13 mouse cellular contexts compared by ENCODE assay signal in the genomic region with DNA sequence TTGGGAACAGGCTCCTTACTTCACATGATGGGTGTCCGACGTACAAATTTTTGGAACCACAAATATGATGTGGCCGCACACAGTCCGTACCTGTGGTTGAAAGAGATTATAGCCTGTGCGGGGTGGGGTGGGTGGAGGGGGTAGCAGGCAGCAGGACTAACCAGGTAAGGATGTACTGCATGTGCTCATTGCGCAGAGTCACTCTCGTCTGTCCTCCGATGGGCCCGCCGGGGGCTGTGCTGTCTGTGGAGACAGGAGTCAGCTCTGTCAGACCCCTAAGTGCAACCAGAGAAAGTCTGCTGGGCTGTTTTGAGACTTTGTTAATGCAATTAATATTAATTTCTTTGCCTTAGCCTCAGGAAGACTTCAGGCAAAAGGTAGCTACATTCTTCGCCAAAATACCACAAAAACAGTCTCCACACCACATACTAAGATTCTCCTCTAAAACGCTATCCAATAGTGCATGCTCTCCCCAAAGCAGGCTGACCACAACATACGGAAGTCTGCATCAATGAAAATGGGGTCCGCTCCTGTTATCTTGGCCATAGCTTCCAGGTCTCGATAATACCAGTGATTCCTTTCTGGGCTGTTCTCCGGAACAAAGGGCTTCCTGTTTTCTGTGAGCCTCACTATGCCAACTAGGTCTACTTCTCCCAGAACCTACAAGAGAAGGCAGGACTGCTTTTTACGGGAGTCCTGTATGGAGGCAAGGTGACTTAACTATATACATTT. TPM values are rescaled to one million over a fixed set of nuclear protein-coding genes. Genes with fewer than 3 reads are reported as not detected.
DNase-seq lines count a peak whose midpoint lies in the region; ATAC-seq lines count a peak whose summit lies in the region.
"Had no signal": no experiment of that assay in that cellular context is flagged by ENCODE, and none has a peak within 500 bp of the region (broad histone marks: within the 10 kb centered on the region; RNA-seq: fewer than 3 reads in every experiment).

No protein-coding gene starts in this region.

- no peak for ATAC-seq in erythroblast, adult 5-6 weeks (replicated peaks; ENCODE audit: low FRiP score, poor library complexity, severe bottlenecking)
- no peak for ATAC-seq in midbrain, embryonic 14.5 days (ENCODE audit: low FRiP score, low TSS enrichment)
- no peak for ATAC-seq in embryonic facial prominence, embryonic 15.5 days (ENCODE audit: insufficient number of reproducible peaks, low FRiP score, low TSS enrichment, low read depth)
- ATAC-seq in liver, embryonic 15.5 days (ENCODE audit: insufficient read depth) = no peak
- ATAC-seq: hindbrain, embryonic 16.5 days had no signal

- H3K4me3 ChIP-seq in erythroblast, embryonic 14.5 days (replicated peaks) = peak overlapping the region; percentile 23
- peak overlapping the region; percentile 17; the same call in 1 of the 2 replicates for H3K4me3 ChIP-seq in midbrain, embryonic 10.5 days
- no peak overlapping the region for H3K4me3 ChIP-seq in midbrain, embryonic 14.5 days (replicated peaks; ENCODE audit: low read depth, low read length)
- H3K4me3 ChIP-seq in embryonic facial prominence, embryonic 15.5 days (replicated peaks) = 0 out of 2 replicates have a peak overlapping the region, but pooled peaks have one; percentile 3
- no peak overlapping the region for H3K4me3 ChIP-seq in liver, embryonic 15.5 days (replicated peaks)
- H3K4me3 ChIP-seq: forebrain, embryonic 12.5 days had no signal

- H3K4me1 ChIP-seq in erythroblast, embryonic 14.5 days (ENCODE audit: control insufficient read depth) = peaks cover 87% of the 10 kb centered on the region
- H3K4me1 ChIP-seq in midbrain, embryonic 10.5 days = peaks cover 63% of the 10 kb centered on the region
- peaks cover 44% of the 10 kb centered on the region for H3K4me1 ChIP-seq in midbrain, embryonic 14.5 days (ENCODE audit: control insufficient read depth, insufficient read depth, low read length)
- peaks cover 61% of the 10 kb centered on the region for H3K4me1 ChIP-seq in embryonic facial prominence, embryonic 15.5 days
- peaks cover 82% of the 10 kb centered on the region for H3K4me1 ChIP-seq in liver, embryonic 15.5 days (replicated peaks)

- 87% methylated on average over 17 of the region's 17 CpGs for WGBS in midbrain, embryonic 10.5 days
- 89% methylated on average over 17 of the region's 17 CpGs for WGBS in midbrain, embryonic 14.5 days
- WGBS in embryonic facial prominence, embryonic 15.5 days = 81% methylated on average over 17 of the region's 17 CpGs
- 44% methylated on average over 17 of the region's 17 CpGs for WGBS in liver, embryonic 15.5 days (ENCODE audit: insufficient replicate concordance)

- H3K9me3 ChIP-seq in erythroblast, embryonic 14.5 days (ENCODE audit: control insufficient read depth, low read length) = no peaks in the 10 kb centered on the region
- no peaks in the 10 kb centered on the region for H3K9me3 ChIP-seq in midbrain, embryonic 10.5 days (replicated peaks)
- no peaks in the 10 kb centered on the region for H3K9me3 ChIP-seq in midbrain, embryonic 14.5 days (ENCODE audit: control insufficient read depth, low read length)
- no peaks in the 10 kb centered on the region for H3K9me3 ChIP-seq in embryonic facial prominence, embryonic 15.5 days (replicated peaks)
- no peaks in the 10 kb centered on the region for H3K9me3 ChIP-seq in liver, embryonic 15.5 days (replicated peaks)
- H3K9me3 ChIP-seq: forebrain, embryonic 12.5 days; kidney, embryonic 15.5 days had no signal

- H3K4me2 ChIP-seq in midbrain, embryonic 14.5 days (ENCODE audit: low read length) = no peak overlapping the region
- H3K4me2 ChIP-seq in embryonic facial prominence, embryonic 15.5 days (replicated peaks) = no peak overlapping the region
- 0 out of 2 replicates have a peak overlapping the region, but pooled peaks have one; percentile 0 for H3K4me2 ChIP-seq in liver, embryonic 15.5 days
- H3K4me2 ChIP-seq: forebrain, embryonic 12.5 days had no signal

- H3K27me3 ChIP-seq in erythroblast, embryonic 14.5 days (ENCODE audit: control insufficient read depth) = no peaks in the 10 kb centered on the region
- H3K27me3 ChIP-seq in midbrain, embryonic 10.5 days (ENCODE audit: low read depth, poor library complexity, severe bottlenecking) = no peaks in the 10 kb centered on the region
- H3K27me3 ChIP-seq in midbrain, embryonic 14.5 days (ENCODE audit: control insufficient read depth, insufficient read depth, low read length) = no peaks in the 10 kb centered on the region
- no peaks in the 10 kb centered on the region for H3K27me3 ChIP-seq in embryonic facial prominence, embryonic 15.5 days
- H3K27me3 ChIP-seq in liver, embryonic 15.5 days = no peaks in the 10 kb centered on the region
- H3K27me3 ChIP-seq: forebrain, embryonic 12.5 days; kidney, embryonic 15.5 days had no signal

- H3K27ac ChIP-seq in midbrain, embryonic 10.5 days (replicated peaks) = no peak overlapping the region
- H3K27ac ChIP-seq in midbrain, embryonic 14.5 days (replicated peaks; ENCODE audit: low read depth, low read length) = no peak overlapping the region
- H3K27ac ChIP-seq in embryonic facial prominence, embryonic 15.5 days (replicated peaks) = no peak overlapping the region
- peak overlapping the region; percentile 29; the same call in 1 of the 2 replicates for H3K27ac ChIP-seq in liver, embryonic 15.5 days (replicated peaks)
- H3K27ac ChIP-seq: forebrain, embryonic 12.5 days had no signal

- H3K9ac ChIP-seq in midbrain, embryonic 14.5 days (replicated peaks; ENCODE audit: low read length) = no peak overlapping the region
- no peak overlapping the region for H3K9ac ChIP-seq in embryonic facial prominence, embryonic 15.5 days
- no peak overlapping the region for H3K9ac ChIP-seq in liver, embryonic 15.5 days
- H3K9ac ChIP-seq: forebrain, embryonic 12.5 days; kidney, embryonic 15.5 days had no signal

- DNase-seq in midbrain, embryonic 10.5 days (ENCODE audit: low spot score) = no peak
- DNase-seq in midbrain, embryonic 14.5 days = no peak
- DNase-seq in gastrocnemius, adult 18-20 months (ENCODE audit: low spot score) = no peak
- DNase-seq in urinary bladder, postnatal 10 days (ENCODE audit: low spot score) = no peak
- DNase-seq: cerebellum, postnatal 10 days; lung, adult 2 months had no signal

- H3K36me3 ChIP-seq in erythroblast, embryonic 14.5 days (ENCODE audit: control insufficient read depth) = peaks cover 65% of the 10 kb centered on the region
- H3K36me3 ChIP-seq in midbrain, embryonic 10.5 days = peaks cover 59% of the 10 kb centered on the region
- peaks cover 36% of the 10 kb centered on the region for H3K36me3 ChIP-seq in midbrain, embryonic 14.5 days (ENCODE audit: control insufficient read depth, insufficient read depth, low read length)
- H3K36me3 ChIP-seq in embryonic facial prominence, embryonic 15.5 days = peaks cover 31% of the 10 kb centered on the region
- peaks cover 47% of the 10 kb centered on the region for H3K36me3 ChIP-seq in liver, embryonic 15.5 days (replicated peaks)

RNA-seq across cellular contexts. Expression of gene Surf2, which starts 2.6 kb away (rescaled TPM):
- polyA plus RNA-seq in erythroblast, embryonic 14.5 days (2012) = 0.29 and 0.31 TPM in 2 replicates
- total RNA-seq in erythroblast, adult 5-6 weeks (2015; ENCODE audit: low replicate concordance) = 14.4 and 16.9 TPM in 2 replicates
- 4.2 and 15.0 TPM in 2 replicates for total RNA-seq in erythroblast, adult 5-6 weeks (2017; ENCODE audit: low replicate concordance)
- polyA plus RNA-seq in midbrain, embryonic 10.5 days (2016; fragmentation: Nextera tagmentation; extraction: Ambion mirVana) = 53.6 and 58.6 TPM in 2 replicates
- polyA plus RNA-seq in midbrain, embryonic 14.5 days (2014; fragmentation: Nextera tagmentation; extraction: Ambion mirVana) = 48.7 and 59.9 TPM in 2 replicates
- 38.2 TPM in 2 replicates for polyA plus RNA-seq in embryonic facial prominence, embryonic 15.5 days (2015; fragmentation: Nextera tagmentation; extraction: Ambion mirVana)
- 19.0 and 21.4 TPM in 2 replicates for polyA plus RNA-seq in liver, embryonic 15.5 days (2015; fragmentation: Nextera tagmentation; extraction: Ambion mirVana)
- total RNA-seq in gastrocnemius, adult 18-20 months (2021) = 10 to 100 TPM; 11.5 to 12.5 TPM

RNA-seq across cellular contexts. Expression of gene Surf1, which starts 2.7 kb away (rescaled TPM):
- 1.7 and 2.3 TPM in 2 replicates for polyA plus RNA-seq in erythroblast, embryonic 14.5 days (2012)
- 9.6 and 34.7 TPM in 2 replicates for total RNA-seq in erythroblast, adult 5-6 weeks (2015; ENCODE audit: low replicate concordance)
- 17.5 and 20.1 TPM in 2 replicates for total RNA-seq in erythroblast, adult 5-6 weeks (2017; ENCODE audit: low replicate concordance)
- polyA plus RNA-seq in midbrain, embryonic 10.5 days (2016; fragmentation: Nextera tagmentation; extraction: Ambion mirVana) = 47.8 and 53.0 TPM in 2 replicates
- 69.4 and 91.4 TPM in 2 replicates for polyA plus RNA-seq in midbrain, embryonic 14.5 days (2014; fragmentation: Nextera tagmentation; extraction: Ambion mirVana)
- polyA plus RNA-seq in embryonic facial prominence, embryonic 15.5 days (2015; fragmentation: Nextera tagmentation; extraction: Ambion mirVana) = 58.4 and 60.4 TPM in 2 replicates
- 33.3 and 33.8 TPM in 2 replicates for polyA plus RNA-seq in liver, embryonic 15.5 days (2015; fragmentation: Nextera tagmentation; extraction: Ambion mirVana)
- total RNA-seq in gastrocnemius, adult 18-20 months (2021) = 10 to 100 TPM; 41.4 to 43.1 TPM

RNA-seq across cellular contexts. Expression of gene Rpl7a, which starts 3.0 kb away (rescaled TPM):
- polyA plus RNA-seq in erythroblast, embryonic 14.5 days (2012) = 616 and 622 TPM in 2 replicates
- total RNA-seq in erythroblast, adult 5-6 weeks (2015; ENCODE audit: low replicate concordance) = 469 and 488 TPM in 2 replicates
- 357 and 378 TPM in 2 replicates for total RNA-seq in erythroblast, adult 5-6 weeks (2017; ENCODE audit: low replicate concordance)
- 595 and 683 TPM in 2 replicates for polyA plus RNA-seq in midbrain, embryonic 10.5 days (2016; fragmentation: Nextera tagmentation; extraction: Ambion mirVana)
- polyA plus RNA-seq in midbrain, embryonic 14.5 days (2014; fragmentation: Nextera tagmentation; extraction: Ambion mirVana) = 522 and 541 TPM in 2 replicates
- polyA plus RNA-seq in embryonic facial prominence, embryonic 15.5 days (2015; fragmentation: Nextera tagmentation; extraction: Ambion mirVana) = 584 and 598 TPM in 2 replicates
- polyA plus RNA-seq in liver, embryonic 15.5 days (2015; fragmentation: Nextera tagmentation; extraction: Ambion mirVana) = 341 and 352 TPM in 2 replicates
- total RNA-seq in gastrocnemius, adult 18-20 months (2021) = 100 to 1,000 TPM; 278 to 285 TPM

RNA-seq across cellular contexts. Expression of gene Med22, which starts 3.1 kb away (rescaled TPM):
- 2.0 and 2.6 TPM in 2 replicates for polyA plus RNA-seq in erythroblast, embryonic 14.5 days (2012)
- 1.3 and 4.4 TPM in 2 replicates for total RNA-seq in erythroblast, adult 5-6 weeks (2015; ENCODE audit: low replicate concordance)
- total RNA-seq in erythroblast, adult 5-6 weeks (2017; ENCODE audit: low replicate concordance) = 6.0 and 10.6 TPM in 2 replicates
- polyA plus RNA-seq in midbrain, embryonic 10.5 days (2016; fragmentation: Nextera tagmentation; extraction: Ambion mirVana) = 122 and 137 TPM in 2 replicates
- 135 and 139 TPM in 2 replicates for polyA plus RNA-seq in midbrain, embryonic 14.5 days (2014; fragmentation: Nextera tagmentation; extraction: Ambion mirVana)
- 52.4 and 56.4 TPM in 2 replicates for polyA plus RNA-seq in embryonic facial prominence, embryonic 15.5 days (2015; fragmentation: Nextera tagmentation; extraction: Ambion mirVana)
- polyA plus RNA-seq in liver, embryonic 15.5 days (2015; fragmentation: Nextera tagmentation; extraction: Ambion mirVana) = 19.0 TPM in 2 replicates
- 10 to 100 TPM; 16.7 to 17.4 TPM for total RNA-seq in gastrocnemius, adult 18-20 months (2021)

RNA-seq across cellular contexts. Expression of gene Surf6, which starts 10.9 kb away (rescaled TPM):
- polyA plus RNA-seq in erythroblast, embryonic 14.5 days (2012) = 0.85 and 0.93 TPM in 2 replicates
- 2.1 and 6.1 TPM in 2 replicates for total RNA-seq in erythroblast, adult 5-6 weeks (2015; ENCODE audit: low replicate concordance)
- total RNA-seq in erythroblast, adult 5-6 weeks (2017; ENCODE audit: low replicate concordance) = 7.4 and 7.6 TPM in 2 replicates
- polyA plus RNA-seq in midbrain, embryonic 10.5 days (2016; fragmentation: Nextera tagmentation; extraction: Ambion mirVana) = 32.9 and 35.2 TPM in 2 replicates
- polyA plus RNA-seq in midbrain, embryonic 14.5 days (2014; fragmentation: Nextera tagmentation; extraction: Ambion mirVana) = 16.6 and 20.4 TPM in 2 replicates
- 28.4 and 28.8 TPM in 2 replicates for polyA plus RNA-seq in embryonic facial prominence, embryonic 15.5 days (2015; fragmentation: Nextera tagmentation; extraction: Ambion mirVana)
- 9.9 and 10.8 TPM in 2 replicates for polyA plus RNA-seq in liver, embryonic 15.5 days (2015; fragmentation: Nextera tagmentation; extraction: Ambion mirVana)
- total RNA-seq in gastrocnemius, adult 18-20 months (2021) = 10 to 100 TPM; 11.6 to 12.1 TPM

Comparison
In these comparisons a context has a peak if more than half of its experiments do, and no peak if none do; other contexts are left out.
1. H3K4me3 ChIP-seq: peak in erythroblast, embryonic 14.5 days (single experiment), midbrain, embryonic 10.5 days (single experiment) and embryonic facial prominence, embryonic 15.5 days (single experiment); none in midbrain, embryonic 14.5 days (single experiment) and liver, embryonic 15.5 days (single experiment).
2. RNA of gene Surf2, which starts 2.6 kb away (polyA plus RNA-seq): 53.6 to 58.6 TPM in midbrain, embryonic 10.5 days, 48.7 to 59.9 TPM in midbrain, embryonic 14.5 days, 38.2 TPM in embryonic facial prominence, embryonic 15.5 days and 19.0 to 21.4 TPM in liver, embryonic 15.5 days; 0.29 to 0.31 TPM in erythroblast, embryonic 14.5 days; every median in the first group is over 10 times any median in the second.
3. RNA of gene Surf1, which starts 2.7 kb away (polyA plus RNA-seq): 69.4 to 91.4 TPM in midbrain, embryonic 14.5 days, 58.4 to 60.4 TPM in embryonic facial prominence, embryonic 15.5 days, 47.8 to 53.0 TPM in midbrain, embryonic 10.5 days and 33.3 to 33.8 TPM in liver, embryonic 15.5 days; 1.7 to 2.3 TPM in erythroblast, embryonic 14.5 days; every median in the first group is over 10 times any median in the second.